In genomic region chr13:55948591-55948990, GRCm38 (mm10) we compare ENCODE assay signal across 23 mouse cellular contexts.
DNase-seq lines count a peak whose midpoint lies in the region; ATAC-seq and TF ChIP-seq lines count a peak whose summit lies in the region.
"Had no signal": no experiment of that assay in that cellular context is flagged by ENCODE, and none has a peak within 500 bp of the region (broad histone marks: within the 10 kb centered on the region; RNA-seq: fewer than 3 reads in every experiment).

No protein-coding gene starts in this region.

- H3K27me3 ChIP-seq in hindbrain, embryonic 10.5 days (ENCODE audit: insufficient read depth, poor library complexity, severe bottlenecking), result no peaks in the 10 kb centered on the region; the same call in 1 of the 2 replicates
- H3K27me3 ChIP-seq in hindbrain, embryonic 11.5 days (ENCODE audit: control insufficient read depth, insufficient read depth, low read length), result no peaks in the 10 kb centered on the region
- H3K27me3 ChIP-seq in midbrain, embryonic 13.5 days, result 0 out of 2 replicates have a peak, but pooled peaks cover 8% of the 10 kb centered on the region
- no peaks in the 10 kb centered on the region for H3K27me3 ChIP-seq in midbrain, embryonic 16.5 days (ENCODE audit: control insufficient read depth, insufficient read depth, low read depth, low read length)
- no peaks in the 10 kb centered on the region for H3K27me3 ChIP-seq in stomach, postnatal 0 days (ENCODE audit: control insufficient read depth, insufficient read depth, low read length)
- H3K27me3 ChIP-seq: hindbrain, embryonic 12.5 days had no signal

- H3K4me1 ChIP-seq in hindbrain, embryonic 10.5 days (replicated peaks), result peaks cover 22% of the 10 kb centered on the region
- no peaks in the 10 kb centered on the region for H3K4me1 ChIP-seq in hindbrain, embryonic 11.5 days (replicated peaks; ENCODE audit: control insufficient read depth, insufficient read depth, low read length)
- H3K4me1 ChIP-seq in midbrain, embryonic 13.5 days (replicated peaks), result peaks cover 12% of the 10 kb centered on the region
- H3K4me1 ChIP-seq in midbrain, embryonic 16.5 days (ENCODE audit: control insufficient read depth, insufficient read depth, low read length), result no peaks in the 10 kb centered on the region
- H3K4me1 ChIP-seq in stomach, postnatal 0 days (replicated peaks; ENCODE audit: control insufficient read depth, insufficient read depth), result no peaks in the 10 kb centered on the region
- H3K4me1 ChIP-seq: embryonic facial prominence, embryonic 15.5 days had no signal

- no peak overlapping the region for H3K9ac ChIP-seq in hindbrain, embryonic 11.5 days (ENCODE audit: low read depth, low read length)
- no peak overlapping the region for H3K9ac ChIP-seq in midbrain, embryonic 13.5 days (replicated peaks)
- H3K9ac ChIP-seq in midbrain, embryonic 16.5 days (ENCODE audit: low read depth, low read length), result no peak overlapping the region
- no peak overlapping the region for H3K9ac ChIP-seq in stomach, postnatal 0 days (ENCODE audit: low read length)
- H3K9ac ChIP-seq: embryonic facial prominence, embryonic 15.5 days; heart, embryonic 12.5 days; hindbrain, embryonic 12.5 days had no signal

- no peak for TF ChIP-seq EP300 in stomach, postnatal 0 days (optimal IDR thresholded peaks at IDR 0.05)

- WGBS in hindbrain, embryonic 10.5 days, result 55% methylated on average over 9 of the region's 9 CpGs
- WGBS in hindbrain, embryonic 11.5 days, result 60% methylated on average over 9 of the region's 9 CpGs
- 16% methylated on average over 9 of the region's 9 CpGs for WGBS in midbrain, embryonic 13.5 days
- 9% methylated on average over 9 of the region's 9 CpGs for WGBS in midbrain, embryonic 16.5 days
- WGBS in stomach, postnatal 0 days, result 56% methylated on average over 9 of the region's 9 CpGs

- no peaks in the 10 kb centered on the region for H3K9me3 ChIP-seq in hindbrain, embryonic 10.5 days
- H3K9me3 ChIP-seq in hindbrain, embryonic 11.5 days (ENCODE audit: control insufficient read depth, low read length), result no peaks in the 10 kb centered on the region
- H3K9me3 ChIP-seq in midbrain, embryonic 13.5 days, result no peaks in the 10 kb centered on the region
- no peaks in the 10 kb centered on the region for H3K9me3 ChIP-seq in midbrain, embryonic 16.5 days (replicated peaks; ENCODE audit: control insufficient read depth, low read length, poor library complexity, severe bottlenecking)
- no peaks in the 10 kb centered on the region for H3K9me3 ChIP-seq in stomach, postnatal 0 days (ENCODE audit: control insufficient read depth, low read length)
- H3K9me3 ChIP-seq: embryonic facial prominence, embryonic 15.5 days; G1E; heart, embryonic 12.5 days; hindbrain, embryonic 12.5 days had no signal

- no peak for ATAC-seq in hindbrain, embryonic 11.5 days (ENCODE audit: low FRiP score)
- ATAC-seq in midbrain, embryonic 13.5 days, result peak; percentile 30; the same call in 1 of the 2 replicates
- ATAC-seq in midbrain, embryonic 16.5 days, result no peak
- ATAC-seq in stomach, postnatal 0 days (ENCODE audit: low FRiP score, low TSS enrichment), result no peak
- ATAC-seq: CD4-positive, CD25-positive, alpha-beta regulatory T cell, adult 4 months; forebrain, embryonic 16.5 days; hindbrain, embryonic 16.5 days; inflammation-experienced regulatory T-cells, adult 6 months had no signal

- no peak overlapping the region for H3K4me2 ChIP-seq in hindbrain, embryonic 11.5 days (replicated peaks; ENCODE audit: low read depth, low read length)
- H3K4me2 ChIP-seq in midbrain, embryonic 13.5 days (replicated peaks), result no peak overlapping the region
- no peak overlapping the region for H3K4me2 ChIP-seq in midbrain, embryonic 16.5 days (ENCODE audit: low read length)
- H3K4me2 ChIP-seq in stomach, postnatal 0 days (replicated peaks; ENCODE audit: low read depth), result no peak overlapping the region
- H3K4me2 ChIP-seq: embryonic facial prominence, embryonic 15.5 days; heart, embryonic 12.5 days; hindbrain, embryonic 12.5 days had no signal

- peak overlapping the region; percentile 77 for H3K27ac ChIP-seq in hindbrain, embryonic 10.5 days
- no peak overlapping the region for H3K27ac ChIP-seq in hindbrain, embryonic 11.5 days (ENCODE audit: low read depth, low read length)
- H3K27ac ChIP-seq in midbrain, embryonic 13.5 days, result no peak overlapping the region
- no peak overlapping the region for H3K27ac ChIP-seq in midbrain, embryonic 16.5 days (ENCODE audit: low read length)
- 0 out of 2 replicates have a peak overlapping the region, but pooled peaks have one; percentile 20 for H3K27ac ChIP-seq in stomach, postnatal 0 days (replicated peaks)
- H3K27ac ChIP-seq: embryonic facial prominence, embryonic 15.5 days; heart, adult 2 months; hindbrain, embryonic 12.5 days had no signal

- H3K4me3 ChIP-seq in hindbrain, embryonic 10.5 days, result no peak overlapping the region
- no peak overlapping the region for H3K4me3 ChIP-seq in hindbrain, embryonic 11.5 days (ENCODE audit: low read depth, low read length)
- H3K4me3 ChIP-seq in midbrain, embryonic 13.5 days (replicated peaks), result no peak overlapping the region
- no peak overlapping the region for H3K4me3 ChIP-seq in midbrain, embryonic 16.5 days (ENCODE audit: low read depth, low read length)
- H3K4me3 ChIP-seq in stomach, postnatal 0 days (ENCODE audit: low read depth, low read length), result no peak overlapping the region
- H3K4me3 ChIP-seq: embryonic facial prominence, embryonic 15.5 days; erythroblast, embryonic 14.5 days; heart, adult 2 months; heart, embryonic 12.5 days; hindbrain, embryonic 12.5 days had no signal

- no peak for TF ChIP-seq CTCF in stomach, postnatal 0 days (IDR thresholded peaks at IDR 0.05; ENCODE audit: low read depth)

- peak; percentile 33 for DNase-seq in embryo, embryonic 9.5 days (ENCODE audit: extremely low spot score)
- no peak for DNase-seq in embryo, embryonic 10 days (ENCODE audit: low spot score)
- DNase-seq in hindbrain, embryonic 10.5 days (ENCODE audit: low spot score), result no peak
- DNase-seq in hindbrain, embryonic 11.5 days (ENCODE audit: low spot score), result no peak
- no peak for DNase-seq in stomach, postnatal 0 days (ENCODE audit: low spot score)
- no peak for DNase-seq in natural killer cell, adult 2 months (ENCODE audit: low spot score in 2 of 2)
- DNase-seq: adrenal gland, adult 8-10 months; B cell, adult 2 months; cerebellum, adult 2 months; embryo, embryonic 11 days; gastrocnemius, postnatal 10 days; heart, adult 2 months had no signal

- H3K36me3 ChIP-seq in hindbrain, embryonic 10.5 days, result no peaks in the 10 kb centered on the region
- no peaks in the 10 kb centered on the region for H3K36me3 ChIP-seq in hindbrain, embryonic 11.5 days (ENCODE audit: control insufficient read depth, insufficient read depth, low read length)
- H3K36me3 ChIP-seq in midbrain, embryonic 13.5 days, result no peaks in the 10 kb centered on the region
- H3K36me3 ChIP-seq in midbrain, embryonic 16.5 days (ENCODE audit: control insufficient read depth, insufficient read depth, low read length), result no peaks in the 10 kb centered on the region
- H3K36me3 ChIP-seq in stomach, postnatal 0 days (ENCODE audit: control insufficient read depth, insufficient read depth, low read length), result no peaks in the 10 kb centered on the region
- H3K36me3 ChIP-seq: embryonic facial prominence, embryonic 15.5 days; G1E; heart, embryonic 12.5 days; hindbrain, embryonic 12.5 days had no signal

Comparison
In these comparisons a context has a peak if more than half of its experiments do, and no peak if none do; other contexts are left out.
1. H3K27ac ChIP-seq: peak in hindbrain, embryonic 10.5 days (single experiment) and stomach, postnatal 0 days (single experiment); none in hindbrain, embryonic 11.5 days (single experiment), midbrain, embryonic 13.5 days (single experiment) and midbrain, embryonic 16.5 days (single experiment).